Mouse (Mus musculus) embryonic fibroblast, embryonic 13.5 days (primary cell): Measurements from ENCODE around the gene Adcy5. TPM values are rescaled to one million over a fixed set of nuclear protein-coding genes. Genes with fewer than 3 reads are reported as not detected.

ENCODE experiments used
- H3K27ac ChIP-seq: 2 replicates; pipeline ENCODE4 v1.5.1; 2012; ENCODE audit warnings: low read length, control low read depth, inconsistent platforms; ENCODE audit not compliant: insufficient read depth
- H3K4me1 ChIP-seq: 2 replicates; pipeline ENCODE4 v1.6.1; 2011; ENCODE audit warnings: low read length; ENCODE audit not compliant: control insufficient read depth, insufficient read depth
- H3K4me3 ChIP-seq: 2 replicates; pipeline ENCODE4 v1.5.1; 2011; ENCODE audit warnings: mild to moderate bottlenecking, control low read depth, low read length; ENCODE audit not compliant: insufficient read depth
- CTCF ChIP-seq: IDR thresholded peaks from 2 replicates; pipeline ENCODE4 v1.5.1; 2011; ENCODE audit warnings: mild to moderate bottlenecking, control low read depth, low read length, moderate library complexity, borderline replicate concordance; ENCODE audit not compliant: insufficient read depth
- POLR2A ChIP-seq: IDR thresholded peaks from 2 replicates; pipeline ENCODE4 v1.6.1; 2011; ENCODE audit warnings: low read depth, mild to moderate bottlenecking, control low read depth, low read length, moderate library complexity
- polyA plus RNA-seq: library from polyadenylated mRNA; stranded (reverse); fragments of >200 nt; gene quantifications from 2 replicates; pipeline ENCODE4 v1.2.4, GENCODE M21; 2011; ENCODE audit warnings: low read depth; ENCODE audit not compliant: missing spikeins, insufficient read length

The Adcy5 gene
- polyA plus RNA-seq, 1 experiment = 1.3 TPM

GRCm38 (mm10) chr16:35249763-35250162 is 95.1 kb downstream of the Adcy5 start:
- Histone ChIP-seq H3K27ac (no peak overlapping the region), H3K4me3 (no peak overlapping the region), H3K4me1 (no peaks in the 10 kb centered on the region)
- no peak for TF ChIP-seq POLR2A
- no peak for TF ChIP-seq CTCF

DNA sequence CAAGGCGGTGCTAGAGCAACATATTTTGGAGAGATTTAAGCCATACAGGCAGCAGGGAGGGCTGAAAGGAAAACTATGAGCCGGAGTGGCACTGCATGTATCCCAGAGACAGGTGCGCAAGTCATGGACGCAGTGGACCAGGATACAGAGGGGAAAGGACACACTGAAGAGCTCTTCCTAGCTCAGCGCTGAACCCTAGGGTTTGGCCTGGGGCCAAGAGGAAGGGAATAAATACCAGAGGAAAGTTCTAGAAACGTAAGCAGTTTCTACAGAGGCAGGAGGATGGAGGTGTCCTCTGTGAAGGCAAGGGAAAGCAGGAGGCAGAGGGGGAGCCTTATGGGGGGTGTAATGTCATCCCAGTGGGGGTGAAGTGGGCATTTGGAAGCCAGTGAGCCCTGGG is 97.0 kb downstream of the Adcy5 start:
- Histone ChIP-seq H3K4me3 (no peak overlapping the region), H3K27ac (no peak overlapping the region), H3K4me1 (no peaks in the 10 kb centered on the region)
- no peak for TF ChIP-seq CTCF

GRCm38 (mm10) chr16:35252967-35253366 is 98.3 kb downstream of the Adcy5 start:
- Histone ChIP-seq H3K27ac (no peak overlapping the region), H3K4me3 (no peak overlapping the region), H3K4me1 (no peaks in the 10 kb centered on the region)
- TF ChIP-seq CTCF (no peak), POLR2A (no peak)

DNA sequence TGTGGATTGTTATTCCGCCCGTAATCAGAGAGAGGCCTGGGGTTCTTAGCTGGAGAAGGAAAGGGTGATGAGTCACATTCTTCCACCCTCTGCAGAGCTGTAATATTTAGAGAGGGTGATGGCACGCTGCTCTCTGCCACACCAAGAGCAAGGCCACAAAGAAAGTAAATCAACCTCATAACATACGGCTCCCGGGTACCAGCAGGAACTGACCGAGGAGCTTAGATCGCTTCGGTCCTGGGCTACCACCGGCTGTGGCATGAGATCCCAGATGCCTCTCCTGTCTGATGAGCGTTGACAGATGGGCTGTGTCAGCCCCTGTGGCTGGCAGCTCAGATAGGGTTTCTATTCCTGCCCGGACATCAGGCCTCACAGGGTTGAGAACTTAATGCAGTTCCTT is 101.3 kb downstream of the Adcy5 start:
- Histone ChIP-seq H3K4me1 (no peaks in the 10 kb centered on the region), H3K4me3 (no peak overlapping the region), H3K27ac (no peak overlapping the region)
- TF ChIP-seq CTCF = no peak
- TF ChIP-seq POLR2A = no peak

DNA sequence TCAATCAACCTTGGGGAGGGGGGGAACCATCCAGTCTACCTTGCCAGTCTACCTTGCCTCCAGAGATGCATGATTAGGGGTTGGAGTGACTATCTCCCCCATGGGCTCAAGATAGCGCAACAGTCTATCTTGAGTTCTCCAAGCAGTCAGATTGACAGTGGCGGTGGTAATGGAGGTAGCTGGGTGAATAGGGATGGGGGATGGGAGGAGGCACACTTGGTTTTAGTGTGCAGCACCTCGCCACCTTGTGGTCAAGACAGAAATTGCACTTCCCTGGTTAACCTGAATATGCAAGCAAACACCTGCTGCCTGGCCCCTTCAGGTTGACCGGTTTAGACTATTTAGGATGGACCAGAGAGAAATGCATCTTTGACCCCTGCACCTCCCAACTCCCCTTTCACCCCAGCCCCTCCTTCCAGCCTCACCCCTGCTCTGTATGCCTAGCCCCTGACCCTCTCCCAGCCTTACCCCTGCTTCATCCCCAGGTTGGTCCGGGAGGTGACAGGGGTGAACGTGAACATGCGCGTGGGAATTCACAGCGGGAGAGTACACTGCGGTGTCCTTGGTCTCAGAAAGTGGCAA is 115.8 kb downstream of the Adcy5 start:
- Histone ChIP-seq H3K4me1 (no peaks in the 10 kb centered on the region), H3K4me3 (no peak overlapping the region), H3K27ac (no peak overlapping the region)
- TF ChIP-seq POLR2A = no peak
- TF ChIP-seq CTCF = peak; percentile 92

- H3K4me3 ChIP-seq = no peak overlapping the region
- no peak overlapping the region for H3K27ac ChIP-seq
- no peaks in the 10 kb centered on the region for H3K4me1 ChIP-seq
- TF ChIP-seq POLR2A (no peak), CTCF (no peak)
Observed at GRCm38 (mm10) chr16:35270945-35271344, 116.3 kb downstream of the Adcy5 start.

DNA sequence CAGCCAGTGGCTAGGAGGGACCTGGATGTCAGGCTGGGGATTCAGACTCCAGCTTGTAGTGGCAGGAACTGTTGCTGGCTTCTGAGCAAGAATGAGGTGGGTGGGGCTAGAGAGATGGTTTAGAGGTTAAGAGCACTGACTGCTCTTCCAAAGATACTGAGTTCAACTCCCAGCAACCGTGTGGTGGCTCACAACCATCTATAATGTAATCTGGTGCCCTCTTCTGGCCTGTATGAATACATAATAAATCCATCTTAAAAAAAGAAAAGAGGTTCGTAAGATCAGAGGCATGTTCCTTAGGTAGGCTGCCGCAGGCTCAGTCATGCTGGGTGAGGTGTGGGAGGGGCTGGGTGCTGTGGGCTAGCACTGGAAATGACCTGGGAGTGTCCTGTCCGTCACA is 116.9 kb downstream of the Adcy5 start:
- no peak overlapping the region for H3K4me3 ChIP-seq
- no peaks in the 10 kb centered on the region for H3K4me1 ChIP-seq
- TF ChIP-seq POLR2A = no peak
- no peak for TF ChIP-seq CTCF
- no peak overlapping the region for H3K27ac ChIP-seq

GRCm38 (mm10) chr16:35272417-35272816 is 117.7 kb downstream of the Adcy5 start:
- Histone ChIP-seq H3K27ac (no peak overlapping the region), H3K4me3 (no peak overlapping the region), H3K4me1 (no peaks in the 10 kb centered on the region)
- TF ChIP-seq CTCF (no peak), POLR2A (no peak)

DNA sequence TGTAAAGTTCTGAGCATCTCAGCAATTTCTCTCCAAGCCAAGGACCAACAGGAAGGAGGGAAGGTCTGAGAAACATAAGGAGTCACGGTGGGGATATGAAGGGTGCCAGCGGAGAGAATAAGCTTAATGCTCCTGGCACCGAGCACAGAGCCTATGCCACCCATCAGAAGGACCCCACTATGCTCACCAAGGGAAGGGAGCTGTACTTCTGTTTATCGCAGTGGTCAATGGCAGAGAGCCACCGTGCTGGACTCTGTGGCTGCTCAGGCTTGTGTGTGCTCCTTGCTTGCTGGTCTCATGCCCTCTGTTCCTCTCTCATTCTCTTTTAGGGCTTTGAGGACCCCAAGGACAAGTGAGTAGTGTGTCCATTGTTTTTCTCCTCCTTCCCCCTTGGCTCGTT is 123.5 kb downstream of the Adcy5 start:
- no peak overlapping the region for H3K27ac ChIP-seq
- TF ChIP-seq CTCF (no peak), POLR2A (no peak)
- H3K4me1 ChIP-seq = no peaks in the 10 kb centered on the region
- no peak overlapping the region for H3K4me3 ChIP-seq

DNA sequence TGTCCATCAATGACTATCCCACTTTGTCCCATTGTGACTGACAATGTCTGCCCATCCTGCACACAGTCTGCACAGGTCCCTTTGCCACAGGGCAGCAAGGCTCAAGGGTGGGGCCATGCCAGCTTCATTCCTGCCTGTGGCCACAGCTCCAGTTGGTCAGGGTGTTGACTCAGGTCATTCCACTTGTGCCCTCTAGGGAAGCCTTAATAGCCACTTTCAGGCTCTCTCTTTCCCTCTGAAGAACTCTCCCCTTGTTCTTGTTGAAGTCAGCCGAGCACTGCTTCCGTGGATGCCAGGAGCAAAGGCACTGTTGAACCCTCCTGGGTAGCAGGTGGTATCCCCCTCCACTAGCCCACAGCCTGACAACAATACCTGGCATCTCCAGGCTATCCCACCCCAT is 127.8 kb downstream of the Adcy5 start:
- Histone ChIP-seq H3K27ac (no peak overlapping the region), H3K4me1 (no peaks in the 10 kb centered on the region), H3K4me3 (no peak overlapping the region)
- TF ChIP-seq POLR2A (no peak), CTCF (no peak)

DNA sequence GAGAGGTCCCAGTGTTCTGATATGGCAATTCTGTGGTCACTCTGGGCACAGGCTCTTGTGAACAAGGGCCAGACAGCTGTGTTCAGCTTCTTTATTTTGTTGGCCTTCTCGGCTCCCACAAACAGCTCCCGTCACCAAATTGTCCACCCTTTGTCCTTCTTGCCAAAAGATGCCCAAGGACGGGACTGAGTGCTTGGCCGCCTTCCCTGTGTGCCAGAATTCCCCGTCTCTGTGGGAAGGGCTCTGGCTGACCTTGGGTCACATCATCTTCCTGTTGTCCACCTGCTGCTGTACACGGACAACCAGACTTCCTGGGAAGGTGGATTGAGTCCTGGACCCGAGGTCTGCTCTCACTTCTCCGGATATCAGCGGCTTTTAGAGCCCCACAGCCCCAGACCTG is 131.1 kb downstream of the Adcy5 start:
- no peaks in the 10 kb centered on the region for H3K4me1 ChIP-seq
- no peak overlapping the region for H3K27ac ChIP-seq
- H3K4me3 ChIP-seq = no peak overlapping the region
- TF ChIP-seq CTCF = no peak
- no peak for TF ChIP-seq POLR2A
